Mouse (Mus musculus) forebrain, embryonic 13.5 days (tissue): ENCODE measurements around the gene Neu2. TPM values are rescaled to one million over a fixed set of nuclear protein-coding genes. Genes with fewer than 3 reads are reported as not detected.

Source experiments
- ATAC-seq: fragments of 200-750 bp; cut with Nextera tagmentation; 2 replicates; pipeline ENCODE4 v1.8.0; 2017
- H3K27ac ChIP-seq: fragments of 300-500 bp; sonication (generic); 2 replicates; pipeline ENCODE4 v1.5.1; 2015; ENCODE audit warnings: inconsistent platforms, mild to moderate bottlenecking, moderate library complexity
- H3K27me3 ChIP-seq: fragments of 300-500 bp; sonication (generic); 2 replicates; pipeline ENCODE4 v1.6.1; 2015; ENCODE audit warnings: mild to moderate bottlenecking, inconsistent platforms
- H3K36me3 ChIP-seq: fragments of 300-500 bp; sonication (generic); 2 replicates; pipeline ENCODE4 v1.6.1; 2015; ENCODE audit warnings: mild to moderate bottlenecking, inconsistent platforms; ENCODE audit not compliant: poor library complexity, severe bottlenecking
- H3K4me1 ChIP-seq: fragments of 300-500 bp; sonication (generic); 2 replicates; pipeline ENCODE4 v1.6.1; 2015; ENCODE audit warnings: inconsistent platforms
- H3K4me2 ChIP-seq: fragments of 300-500 bp; sonication (generic); 2 replicates; pipeline ENCODE4 v1.6.1; 2015; ENCODE audit warnings: inconsistent platforms, mild to moderate bottlenecking, moderate library complexity
- H3K4me3 ChIP-seq: fragments of 300-500 bp; sonication (generic); 2 replicates; pipeline ENCODE4 v1.5.1; 2015; ENCODE audit warnings: mild to moderate bottlenecking, inconsistent platforms
- H3K9ac ChIP-seq: fragments of 300-500 bp; sonication (generic); 2 replicates; pipeline ENCODE4 v1.6.1; 2015; ENCODE audit warnings: mild to moderate bottlenecking, inconsistent platforms
- H3K9me3 ChIP-seq: fragments of 300-500 bp; sonication (generic); replicated peaks from 2 replicates; pipeline ENCODE4 v1.6.1; 2016; ENCODE audit warnings: inconsistent platforms
- WGBS: fragments of 180-500 bp; shearing (Covaris S2); methylation state at CpG from one replicate; pipeline ENCODE4 v1.1.7; 2015; 5-methylcytosine and 5-hydroxymethylcytosine counted together
- polyA plus RNA-seq: library from polyadenylated mRNA; unstranded; fragments of >200 nt; fragmentation: Nextera tagmentation; extraction: Ambion mirVana; gene quantifications from 2 replicates; pipeline ENCODE4 v1.2.1, GENCODE M21; 2015

Neu2 gene
- polyA plus RNA-seq, 1 experiment from 2014 or later = not detected

DNA sequence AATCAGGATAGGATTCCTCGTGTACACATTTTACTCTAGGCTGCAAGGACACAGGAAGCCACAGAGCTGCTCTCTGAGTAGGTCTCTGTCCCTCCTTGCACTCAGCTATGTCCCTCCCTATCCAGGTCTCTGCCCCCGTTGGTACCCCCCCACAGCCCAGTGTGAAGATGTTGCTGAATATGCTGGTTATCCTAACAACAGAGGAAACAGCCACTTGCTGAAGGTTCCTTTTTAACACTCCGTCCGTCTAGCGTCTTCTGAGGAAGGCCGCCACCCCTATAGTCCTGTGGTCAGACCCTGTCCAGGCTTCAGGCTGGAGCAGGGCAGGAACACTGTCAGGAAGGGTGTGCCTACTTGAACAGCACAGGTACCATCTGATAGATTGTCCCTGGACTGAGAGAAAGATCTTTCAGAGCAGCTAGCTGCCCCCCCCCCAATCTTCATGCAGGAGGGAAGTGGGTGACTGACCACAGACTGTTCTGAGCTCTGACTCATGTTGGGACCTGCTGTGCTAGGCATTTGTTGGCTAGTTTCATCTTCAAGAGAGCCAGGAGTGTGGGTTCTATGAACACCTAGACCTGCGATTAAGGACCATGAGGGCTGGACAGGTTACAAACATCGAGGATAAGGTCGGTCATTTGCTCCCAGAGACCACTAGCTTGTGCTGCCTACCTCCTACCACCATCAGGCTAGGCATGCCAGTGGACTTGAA is 111.6 kb downstream of the Neu2 start:
- no peak overlapping the region for H3K27ac ChIP-seq
- H3K27me3 ChIP-seq = no peaks in the 10 kb centered on the region
- no peak overlapping the region for H3K9ac ChIP-seq
- no peak overlapping the region for H3K4me2 ChIP-seq
- H3K4me3 ChIP-seq = no peak overlapping the region
- no peaks in the 10 kb centered on the region for H3K4me1 ChIP-seq
- 87% methylated on average over 9 of the region's 9 CpGs for WGBS
- no peak for ATAC-seq
- H3K9me3 ChIP-seq = no peaks in the 10 kb centered on the region
- no peaks in the 10 kb centered on the region for H3K36me3 ChIP-seq

DNA sequence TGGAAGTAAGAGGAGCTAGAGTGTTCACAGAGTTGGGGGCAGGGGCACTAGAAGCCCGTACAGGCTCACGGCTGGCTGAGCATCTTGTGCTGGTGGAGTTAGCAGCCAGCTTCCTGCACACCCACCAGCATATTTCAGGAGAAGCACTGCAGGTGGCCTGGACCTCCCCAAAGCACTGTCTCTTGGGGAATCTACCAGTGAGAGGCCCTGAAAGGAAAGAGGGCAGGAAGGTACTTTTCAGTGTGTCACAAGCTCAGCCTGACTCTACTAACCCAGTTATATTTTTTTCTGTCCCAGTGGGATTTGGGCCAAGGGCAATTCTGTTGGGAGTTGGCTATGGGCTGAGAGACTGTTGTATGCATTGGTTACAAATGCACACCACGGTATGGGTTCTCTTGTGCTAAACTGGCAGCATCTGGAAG is 112.2 kb downstream of the Neu2 start:
- no peaks in the 10 kb centered on the region for H3K9me3 ChIP-seq
- no peaks in the 10 kb centered on the region for H3K27me3 ChIP-seq
- H3K36me3 ChIP-seq = no peaks in the 10 kb centered on the region
- H3K9ac ChIP-seq = no peak overlapping the region
- H3K4me1 ChIP-seq = no peaks in the 10 kb centered on the region
- 73% methylated on average over 3 of the region's 3 CpGs for WGBS
- ATAC-seq = no peak
- H3K4me2 ChIP-seq = no peak overlapping the region
- H3K27ac ChIP-seq = no peak overlapping the region
- no peak overlapping the region for H3K4me3 ChIP-seq

DNA sequence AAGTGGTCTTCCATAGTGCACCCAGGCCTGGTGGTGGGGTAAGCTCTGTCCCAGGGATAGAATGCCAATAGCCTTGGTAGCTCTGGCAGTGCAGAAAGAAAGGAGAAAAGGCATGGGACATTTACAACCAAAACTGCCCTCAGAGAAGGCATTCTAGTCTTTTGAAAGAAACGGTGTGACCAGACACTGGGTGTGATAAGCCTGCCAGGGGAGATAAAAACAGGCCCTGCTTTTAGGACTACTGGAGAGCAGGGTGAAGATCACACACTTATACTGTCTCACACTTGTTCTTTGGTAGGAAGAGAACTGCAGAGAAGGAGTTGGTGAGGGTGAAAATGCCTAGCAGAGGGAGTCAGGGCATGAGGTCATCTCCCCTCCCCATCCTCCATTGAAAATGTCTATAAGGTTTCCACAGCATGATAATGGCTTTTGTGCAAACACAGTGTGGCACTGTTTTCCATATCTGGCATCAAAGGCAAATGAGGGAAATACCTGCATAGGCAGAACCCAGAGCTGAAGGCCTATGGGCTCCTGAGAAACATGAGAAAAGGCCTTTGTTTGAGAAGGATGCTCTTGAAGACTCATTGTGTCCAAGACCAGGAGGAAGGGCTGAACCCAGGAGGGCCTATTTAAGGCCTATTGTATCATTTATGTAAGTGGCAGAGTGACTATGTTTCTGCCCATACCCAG is 114.4 kb downstream of the Neu2 start:
- 77% methylated on average over 1 of the region's 1 CpGs for WGBS
- Histone ChIP-seq H3K27ac (no peak overlapping the region), H3K27me3 (no peaks in the 10 kb centered on the region), H3K9ac (no peak overlapping the region), H3K36me3 (no peaks in the 10 kb centered on the region), H3K9me3 (no peaks in the 10 kb centered on the region), H3K4me3 (no peak overlapping the region), H3K4me1 (no peaks in the 10 kb centered on the region), H3K4me2 (no peak overlapping the region)
- ATAC-seq = no peak

DNA sequence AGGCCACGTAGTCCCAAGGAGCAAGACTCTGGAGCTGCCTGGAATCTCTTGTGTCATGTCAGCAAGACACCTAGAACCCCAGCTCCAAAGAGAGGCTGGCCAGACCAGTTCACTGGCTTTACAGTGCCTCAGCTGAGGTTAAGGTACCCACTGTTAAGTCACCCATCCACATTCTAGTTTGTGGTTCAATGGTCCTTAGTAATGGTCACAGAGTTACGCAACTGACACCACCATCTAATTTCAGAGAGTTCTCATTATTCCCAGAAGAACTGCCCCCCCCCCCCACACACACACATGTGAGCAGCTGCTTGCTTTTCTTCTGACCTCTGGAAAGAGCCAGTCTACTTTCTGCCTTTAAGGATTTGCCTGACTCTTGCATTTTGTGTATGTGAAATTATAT is 115.1 kb downstream of the Neu2 start:
- Histone ChIP-seq H3K4me2 (no peak overlapping the region), H3K9me3 (no peaks in the 10 kb centered on the region), H3K27me3 (no peaks in the 10 kb centered on the region), H3K4me3 (no peak overlapping the region), H3K9ac (no peak overlapping the region), H3K36me3 (no peaks in the 10 kb centered on the region), H3K27ac (no peak overlapping the region), H3K4me1 (no peaks in the 10 kb centered on the region)
- 90% methylated on average over 2 of the region's 2 CpGs for WGBS
- ATAC-seq = no peak

DNA sequence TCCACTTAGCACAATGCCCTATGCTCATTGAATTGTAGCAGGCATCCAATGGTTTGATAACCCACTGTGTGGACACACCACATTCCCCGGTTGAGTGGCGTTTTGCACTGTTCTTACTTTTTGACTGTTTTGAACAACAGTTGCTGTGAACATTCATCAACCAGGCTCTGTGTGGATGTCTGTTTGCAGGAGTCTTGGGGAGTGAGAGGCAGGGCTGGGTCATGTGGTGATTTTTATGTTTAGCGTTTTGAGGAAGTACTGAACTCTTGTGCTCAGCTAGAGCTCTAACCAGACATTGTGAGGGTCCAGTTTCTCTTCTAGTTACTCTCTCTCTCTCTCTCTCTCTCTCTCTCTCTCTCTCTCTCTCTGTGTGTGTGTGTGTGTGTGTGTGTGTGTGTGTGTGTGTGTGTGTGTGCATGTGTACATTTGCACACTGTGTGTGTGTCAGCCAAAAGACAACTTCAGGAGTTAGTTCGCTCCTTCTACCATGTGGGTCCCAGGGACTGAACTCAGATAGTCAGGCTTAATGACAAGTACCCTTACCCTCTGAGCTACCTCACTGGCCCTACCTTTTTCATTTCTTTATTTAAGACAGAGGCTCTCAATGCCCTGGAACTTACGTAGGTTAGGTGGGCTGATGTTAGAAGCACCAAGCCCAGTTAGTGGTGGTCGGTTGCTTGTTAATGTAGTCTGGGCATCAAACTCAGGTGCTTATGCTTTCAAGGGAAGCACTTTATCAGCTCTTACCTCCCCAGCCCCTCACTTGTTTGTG is 115.8 kb downstream of the Neu2 start:
- Histone ChIP-seq H3K36me3 (no peaks in the 10 kb centered on the region), H3K9me3 (no peaks in the 10 kb centered on the region), H3K9ac (no peak overlapping the region), H3K4me2 (no peak overlapping the region), H3K27ac (no peak overlapping the region), H3K4me1 (no peaks in the 10 kb centered on the region), H3K4me3 (no peak overlapping the region), H3K27me3 (no peaks in the 10 kb centered on the region)
- no peak for ATAC-seq
- 78% methylated on average over 6 of the region's 6 CpGs for WGBS

DNA sequence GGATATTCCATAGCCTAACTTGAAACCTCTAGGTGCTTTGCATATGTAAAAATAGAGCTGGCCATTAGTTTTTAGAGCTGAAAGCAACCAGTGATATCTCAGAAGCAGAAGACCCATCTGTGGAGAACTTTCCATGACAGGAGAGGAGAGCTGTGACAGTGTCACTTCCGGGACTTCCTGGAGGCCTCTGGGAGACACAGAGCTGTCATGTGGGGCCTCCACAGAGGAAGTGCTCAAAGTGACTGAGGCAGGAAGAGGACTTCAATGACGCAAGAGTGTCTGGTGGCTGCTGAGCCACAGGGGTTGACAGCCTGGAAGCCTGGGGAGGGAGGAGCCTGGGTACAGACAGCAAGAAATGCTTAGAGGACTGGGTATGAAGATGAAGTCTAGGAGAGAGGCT is 116.7 kb downstream of the Neu2 start:
- no peaks in the 10 kb centered on the region for H3K27me3 ChIP-seq
- H3K4me3 ChIP-seq = no peak overlapping the region
- ATAC-seq = no peak
- H3K27ac ChIP-seq = no peak overlapping the region
- H3K9me3 ChIP-seq = no peaks in the 10 kb centered on the region
- WGBS = 82% methylated on average over 2 of the region's 2 CpGs
- no peaks in the 10 kb centered on the region for H3K36me3 ChIP-seq
- no peak overlapping the region for H3K4me2 ChIP-seq
- no peak overlapping the region for H3K9ac ChIP-seq
- H3K4me1 ChIP-seq = no peaks in the 10 kb centered on the region

DNA sequence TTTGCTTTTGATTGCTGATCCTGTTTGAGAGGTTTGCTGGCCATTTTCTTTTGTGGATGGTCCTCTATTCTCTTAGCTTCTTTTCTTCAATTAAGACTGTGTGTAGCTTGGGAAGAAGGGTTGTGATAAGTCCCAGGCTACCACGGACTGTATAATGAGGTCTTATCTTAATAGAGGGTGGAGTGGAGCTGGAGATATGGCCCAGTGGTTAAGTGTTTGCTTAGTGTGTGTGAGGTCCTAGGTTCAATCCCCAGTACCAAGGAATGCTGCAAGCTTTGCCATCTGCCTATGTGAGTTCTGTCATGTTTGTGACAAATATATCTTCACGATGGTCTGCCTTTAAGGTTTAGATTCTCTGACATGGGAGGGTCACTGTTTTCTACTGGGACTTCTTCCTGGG is 118.4 kb downstream of the Neu2 start:
- no peaks in the 10 kb centered on the region for H3K27me3 ChIP-seq
- H3K9ac ChIP-seq = no peak overlapping the region
- no peaks in the 10 kb centered on the region for H3K4me1 ChIP-seq
- H3K27ac ChIP-seq = no peak overlapping the region
- no peaks in the 10 kb centered on the region for H3K36me3 ChIP-seq
- no peak for ATAC-seq
- 80% methylated on average over 2 of the region's 2 CpGs for WGBS
- no peak overlapping the region for H3K4me3 ChIP-seq
- no peak overlapping the region for H3K4me2 ChIP-seq
- H3K9me3 ChIP-seq = no peaks in the 10 kb centered on the region

DNA sequence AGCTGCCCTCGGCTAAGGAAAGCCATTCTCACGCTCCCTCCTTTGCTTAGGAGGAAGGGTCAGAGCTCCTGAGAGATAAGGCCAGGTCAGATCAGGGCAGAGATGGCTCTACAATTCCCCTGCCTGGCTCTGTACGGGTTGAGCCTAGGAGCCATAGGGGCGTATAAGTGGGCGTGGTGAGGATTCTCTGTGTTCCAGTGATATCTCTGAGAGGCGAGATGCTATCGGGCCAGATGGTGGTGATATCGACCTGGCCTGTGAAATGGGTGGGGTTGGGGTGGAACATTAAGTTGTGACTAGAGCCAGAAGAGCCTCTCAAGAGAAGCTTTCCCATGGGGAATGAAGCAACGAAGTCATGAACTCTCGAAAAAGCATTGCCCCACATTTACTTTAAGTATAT is 121.9 kb downstream of the Neu2 start:
- no peaks in the 10 kb centered on the region for H3K9me3 ChIP-seq
- H3K4me3 ChIP-seq = no peak overlapping the region
- no peak overlapping the region for H3K4me2 ChIP-seq
- H3K36me3 ChIP-seq = no peaks in the 10 kb centered on the region
- no peak for ATAC-seq
- no peaks in the 10 kb centered on the region for H3K4me1 ChIP-seq
- 91% methylated on average over 10 of the region's 10 CpGs for WGBS
- H3K27ac ChIP-seq = no peak overlapping the region
- no peaks in the 10 kb centered on the region for H3K27me3 ChIP-seq
- H3K9ac ChIP-seq = no peak overlapping the region

DNA sequence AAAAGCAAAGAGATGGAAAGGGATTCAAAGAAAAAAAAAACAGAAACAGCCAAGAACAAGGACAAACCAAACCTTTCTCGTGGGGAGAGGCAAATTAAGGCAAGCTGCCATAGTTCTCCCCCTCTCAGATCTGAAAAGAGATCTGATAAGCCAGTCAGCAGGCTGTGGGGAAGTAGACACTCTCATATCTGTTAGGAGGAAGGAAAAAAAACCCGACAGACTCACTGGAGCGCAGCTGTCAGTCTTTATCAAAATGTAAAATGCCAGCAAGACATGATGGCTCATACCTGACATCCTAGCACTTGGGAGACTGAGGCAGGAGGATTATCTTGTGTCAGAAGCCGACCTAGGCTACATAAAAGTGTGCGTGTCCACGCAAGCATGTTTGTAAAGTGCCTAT is 122.5 kb downstream of the Neu2 start:
- H3K27ac ChIP-seq = no peak overlapping the region
- no peaks in the 10 kb centered on the region for H3K4me1 ChIP-seq
- WGBS = 75% methylated on average over 6 of the region's 6 CpGs
- ATAC-seq = no peak
- no peaks in the 10 kb centered on the region for H3K9me3 ChIP-seq
- no peaks in the 10 kb centered on the region for H3K27me3 ChIP-seq
- no peak overlapping the region for H3K4me2 ChIP-seq
- H3K9ac ChIP-seq = no peak overlapping the region
- no peaks in the 10 kb centered on the region for H3K36me3 ChIP-seq
- H3K4me3 ChIP-seq = no peak overlapping the region

DNA sequence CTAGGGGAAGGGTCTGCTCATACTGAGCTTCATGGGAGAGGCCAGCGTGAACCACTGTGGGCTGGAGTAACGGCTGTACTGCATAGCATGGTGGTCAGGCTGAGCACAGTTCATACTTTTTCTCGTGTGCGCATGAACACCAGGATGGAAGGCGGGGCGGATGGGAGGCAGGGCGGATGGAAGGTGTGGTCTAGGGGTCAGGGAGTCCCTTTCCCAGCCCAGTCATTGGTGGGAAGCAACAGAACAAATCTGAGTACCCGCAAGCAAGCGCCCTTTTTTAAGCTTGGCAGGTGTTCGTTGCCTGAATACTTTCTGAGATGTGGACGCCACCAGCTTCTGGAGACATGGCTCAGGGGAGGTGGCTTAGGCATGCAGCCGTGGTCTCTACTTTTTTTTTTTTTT is 127.0 kb downstream of the Neu2 start:
- no peaks in the 10 kb centered on the region for H3K27me3 ChIP-seq
- H3K4me3 ChIP-seq = no peak overlapping the region
- H3K9me3 ChIP-seq = no peaks in the 10 kb centered on the region
- 91% methylated on average over 12 of the region's 12 CpGs for WGBS
- no peaks in the 10 kb centered on the region for H3K4me1 ChIP-seq
- H3K36me3 ChIP-seq = no peaks in the 10 kb centered on the region
- no peak overlapping the region for H3K27ac ChIP-seq
- H3K9ac ChIP-seq = no peak overlapping the region
- H3K4me2 ChIP-seq = no peak overlapping the region
- no peak for ATAC-seq

DNA sequence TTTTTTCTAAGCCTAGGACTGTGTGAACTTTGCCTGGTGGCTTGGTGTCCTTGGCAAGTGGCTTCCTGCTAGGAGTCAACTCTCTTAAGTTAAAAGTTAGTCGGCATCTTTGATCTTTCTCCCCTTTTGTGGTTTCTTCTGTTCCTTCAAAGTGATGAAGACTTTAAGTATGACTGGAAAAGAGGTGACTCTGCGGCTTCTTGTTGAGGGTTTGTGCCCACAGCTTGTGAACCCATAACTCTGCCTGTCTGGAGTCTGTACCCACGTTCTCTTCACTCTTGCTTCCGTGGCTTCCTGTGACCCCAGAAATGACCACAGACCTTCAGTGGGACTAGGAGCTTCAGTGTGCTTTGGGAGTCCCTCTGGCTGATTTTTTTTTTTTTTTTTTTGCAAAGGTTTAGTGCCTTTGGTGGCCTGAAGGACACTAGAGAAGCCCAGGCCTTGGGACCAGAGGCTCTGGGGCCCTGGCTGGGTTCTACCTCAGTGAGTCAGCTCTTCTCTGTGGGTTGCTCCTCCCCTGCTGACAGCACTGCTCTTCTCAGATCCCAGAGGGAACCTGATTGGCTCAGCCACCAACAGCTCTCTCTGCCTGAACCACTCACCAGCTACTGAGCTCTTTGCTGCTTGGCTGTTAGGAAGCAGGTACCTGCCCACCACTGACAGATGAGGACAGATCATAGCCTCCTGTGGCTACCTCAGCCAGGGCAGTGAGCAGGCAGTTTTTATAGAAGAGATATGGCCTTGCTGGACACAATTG is 127.6 kb downstream of the Neu2 start:
- H3K4me3 ChIP-seq = no peak overlapping the region
- WGBS = 90% methylated on average over 4 of the region's 4 CpGs

More for the DNA sequence above, 127.6 kb downstream of the Neu2 start:
- no peak overlapping the region for H3K27ac ChIP-seq
- no peak for ATAC-seq
- H3K4me2 ChIP-seq = no peak overlapping the region
- no peaks in the 10 kb centered on the region for H3K36me3 ChIP-seq
- H3K9ac ChIP-seq = no peak overlapping the region
- H3K4me1 ChIP-seq = no peaks in the 10 kb centered on the region
- no peaks in the 10 kb centered on the region for H3K9me3 ChIP-seq
- no peaks in the 10 kb centered on the region for H3K27me3 ChIP-seq
